Mouse (Mus musculus) forebrain, embryonic 14.5 days (tissue): ENCODE measurements around the gene Pced1b. TPM values are rescaled to one million over a fixed set of nuclear protein-coding genes. Genes with fewer than 3 reads are reported as not detected.
A peak's percentile ranks its signal among the peaks of the same experiment; 100 is the strongest.

ENCODE experiments used
- ATAC-seq: fragments of 200-750 bp; cut with Nextera tagmentation; 2 replicates; pipeline ENCODE4 v1.8.0; 2017; ENCODE audit warnings: mild to moderate bottlenecking, moderate library complexity
- DNase-seq: peaks from one replicate; pipeline ENCODE4 v3.0.0-alpha.2; 2015; ENCODE audit warnings: low spot score
- H3K27ac ChIP-seq: fragments of 300-500 bp; sonication (generic); 2 replicates; pipeline ENCODE4 v1.5.1; 2014; ENCODE audit warnings: low read depth, mild to moderate bottlenecking, control low read depth, low read length, moderate library complexity
- H3K27me3 ChIP-seq: fragments of 300-500 bp; sonication (generic); replicated peaks from 2 replicates; pipeline ENCODE4 v1.6.1; 2014; ENCODE audit warnings: low read length, control low read depth, mixed read lengths; ENCODE audit not compliant: control insufficient read depth, insufficient read depth
- H3K36me3 ChIP-seq: fragments of 300-500 bp; sonication (generic); 2 replicates; pipeline ENCODE4 v1.6.1; 2014; ENCODE audit warnings: low read length, control low read depth; ENCODE audit not compliant: control insufficient read depth, insufficient read depth
- H3K4me1 ChIP-seq: fragments of 300-500 bp; sonication (generic); 2 replicates; pipeline ENCODE4 v1.6.1; 2014; ENCODE audit warnings: antibody characterized with exemption, low read length, control low read depth; ENCODE audit not compliant: control insufficient read depth, insufficient read depth
- H3K4me2 ChIP-seq: fragments of 300-500 bp; sonication (generic); 2 replicates; pipeline ENCODE4 v1.6.1; 2014; ENCODE audit warnings: mild to moderate bottlenecking, control low read depth, low read length
- H3K4me3 ChIP-seq: fragments of 300-500 bp; sonication (generic); 2 replicates; pipeline ENCODE4 v1.5.1; 2014; ENCODE audit warnings: low read depth, low read length, control low read depth
- H3K9ac ChIP-seq: fragments of 300-500 bp; sonication (generic); 2 replicates; pipeline ENCODE4 v1.6.1; 2014; ENCODE audit warnings: mild to moderate bottlenecking, low read length, control low read depth, moderate library complexity
- H3K9me3 ChIP-seq: fragments of 300-500 bp; sonication (generic); replicated peaks from 2 replicates; pipeline ENCODE4 v1.6.1; 2016; ENCODE audit warnings: low read length, control low read depth, mixed read lengths; ENCODE audit not compliant: control insufficient read depth
- WGBS: fragments of 180-500 bp; shearing (Covaris S2); extraction: QIAGEN DNeasy Blood & Tissue Kit; methylation state at CpG from one replicate; pipeline ENCODE4 v1.1.7; 2014; 5-methylcytosine and 5-hydroxymethylcytosine counted together
- polyA plus RNA-seq: library from polyadenylated mRNA; unstranded; fragments of >200 nt; fragmentation: Nextera tagmentation; extraction: Ambion mirVana; gene quantifications from 2 replicates; pipeline ENCODE4 v1.2.1, GENCODE M21; 2014

The Pced1b gene
- polyA plus RNA-seq, 1 experiment from 2014 or later: 2.8 TPM

- H3K4me2 ChIP-seq: no peak overlapping the region
- DNase-seq: no peak
- whole genome bisulfite sequencing: 89% methylated on average over 8 of the region's 8 CpGs
- no peak overlapping the region for H3K4me3 ChIP-seq
- H3K27ac ChIP-seq: no peak overlapping the region
- H3K9ac ChIP-seq: no peak overlapping the region
- H3K9me3 ChIP-seq: no peaks in the 10 kb centered on the region
- ATAC-seq: no peak
- H3K36me3 ChIP-seq: no peaks in the 10 kb centered on the region
- no peaks in the 10 kb centered on the region for H3K4me1 ChIP-seq
- H3K27me3 ChIP-seq: no peaks in the 10 kb centered on the region
Measured at GRCm38 (mm10) chr15:97224003-97224402, 22.9 kb upstream of the Pced1b start.

- DNase-seq (no peak), ATAC-seq (no peak)
- Histone ChIP-seq H3K9me3 (peaks cover 5% of the 10 kb centered on the region; the same call in 1 of the 2 replicates), H3K4me1 (no peaks in the 10 kb centered on the region), H3K36me3 (no peaks in the 10 kb centered on the region), H3K27ac (no peak overlapping the region), H3K27me3 (no peaks in the 10 kb centered on the region), H3K4me3 (no peak overlapping the region), H3K4me2 (no peak overlapping the region), H3K9ac (no peak overlapping the region)
- 90% methylated on average over 11 of the region's 11 CpGs for WGBS
Measured at GRCm38 (mm10) chr15:97229494-97230077, 17.3 kb upstream of the Pced1b start.

- no peak for DNase-seq
- ATAC-seq: no peak
- H3K4me3 ChIP-seq: no peak overlapping the region
- peaks cover 5% of the 10 kb centered on the region; the same call in 1 of the 2 replicates for H3K9me3 ChIP-seq
- WGBS: 92% methylated on average over 6 of the region's 6 CpGs
- H3K27me3 ChIP-seq: no peaks in the 10 kb centered on the region
- no peaks in the 10 kb centered on the region for H3K36me3 ChIP-seq
- no peak overlapping the region for H3K9ac ChIP-seq
- no peak overlapping the region for H3K27ac ChIP-seq
- no peak overlapping the region for H3K4me2 ChIP-seq
- H3K4me1 ChIP-seq: no peaks in the 10 kb centered on the region
Measured at GRCm38 (mm10) chr15:97234076-97234475, 12.8 kb upstream of the Pced1b start.

GRCm38 (mm10) chr15:97235183-97235582 lies 11.7 kb upstream of the Pced1b start:
- DNase-seq (peak; percentile 66), ATAC-seq (no peak)
- H3K9ac ChIP-seq: no peak overlapping the region
- no peaks in the 10 kb centered on the region for H3K36me3 ChIP-seq
- no peaks in the 10 kb centered on the region for H3K27me3 ChIP-seq
- no peak overlapping the region for H3K27ac ChIP-seq
- H3K4me3 ChIP-seq: no peak overlapping the region
- WGBS: 29% methylated on average over 7 of the region's 7 CpGs
- no peaks in the 10 kb centered on the region for H3K4me1 ChIP-seq
- H3K4me2 ChIP-seq: no peak overlapping the region
- peaks cover 5% of the 10 kb centered on the region; the same call in 1 of the 2 replicates for H3K9me3 ChIP-seq

GRCm38 (mm10) chr15:97236943-97237342 lies 10.0 kb upstream of the Pced1b start:
- 57% methylated on average over 9 of the region's 9 CpGs for WGBS

GRCm38 (mm10) chr15:97245392-97245791 lies 1.5 kb upstream of the Pced1b start:
- Histone ChIP-seq H3K36me3 (no peaks in the 10 kb centered on the region), H3K4me3 (no peak overlapping the region), H3K27me3 (peaks cover 14% of the 10 kb centered on the region; the same call in 1 of the 2 replicates), H3K27ac (no peak overlapping the region), H3K9ac (no peak overlapping the region), H3K9me3 (no peaks in the 10 kb centered on the region), H3K4me1 (peaks cover 3% of the 10 kb centered on the region; the same call in 1 of the 2 replicates), H3K4me2 (no peak overlapping the region)
- ATAC-seq (no peak), DNase-seq (no peak)
- WGBS: 89% methylated on average over 18 of the region's 18 CpGs

More at GRCm38 (mm10) chr15:97236943-97237342, 10.0 kb upstream of the Pced1b start:
- H3K4me3 ChIP-seq: no peak overlapping the region
- H3K36me3 ChIP-seq: no peaks in the 10 kb centered on the region
- no peaks in the 10 kb centered on the region for H3K9me3 ChIP-seq
- no peaks in the 10 kb centered on the region for H3K27me3 ChIP-seq
- H3K9ac ChIP-seq: no peak overlapping the region
- no peak overlapping the region for H3K27ac ChIP-seq
- ATAC-seq (no peak), DNase-seq (no peak)
- no peaks in the 10 kb centered on the region for H3K4me1 ChIP-seq
- no peak overlapping the region for H3K4me2 ChIP-seq

GRCm38 (mm10) chr15:97246256-97246655 lies 651 bp upstream of the Pced1b start:
- H3K27ac ChIP-seq: no peak overlapping the region
- 25% methylated on average over 14 of the region's 14 CpGs for WGBS
- peak overlapping the region; percentile 77 for H3K4me3 ChIP-seq

GRCm38 (mm10) chr15:97247791-97248161 lies 869 bp downstream of the Pced1b start:
- under 1% methylated on average over 14 of the region's 14 CpGs for WGBS
- H3K36me3 ChIP-seq: no peaks in the 10 kb centered on the region
- ATAC-seq: peak; percentile 53
- peak overlapping the region; percentile 77 for H3K27ac ChIP-seq
- peaks cover 14% of the 10 kb centered on the region; the same call in 1 of the 2 replicates for H3K27me3 ChIP-seq
- H3K9ac ChIP-seq: peak overlapping the region; percentile 84
- H3K4me3 ChIP-seq: peak overlapping the region; percentile 77
- H3K9me3 ChIP-seq: no peaks in the 10 kb centered on the region
- DNase-seq: peak; percentile 49
- peaks cover 3% of the 10 kb centered on the region; the same call in 1 of the 2 replicates for H3K4me1 ChIP-seq
- peak overlapping the region; percentile 86 for H3K4me2 ChIP-seq

More at GRCm38 (mm10) chr15:97246256-97246655, 651 bp upstream of the Pced1b start:
- DNase-seq: no peak
- no peaks in the 10 kb centered on the region for H3K36me3 ChIP-seq
- no peak for ATAC-seq
- peak overlapping the region; percentile 86 for H3K4me2 ChIP-seq
- peak overlapping the region; percentile 17; the same call in 1 of the 2 replicates for H3K9ac ChIP-seq
- no peaks in the 10 kb centered on the region for H3K9me3 ChIP-seq
- H3K4me1 ChIP-seq: peaks cover 3% of the 10 kb centered on the region; the same call in 1 of the 2 replicates
- peaks cover 14% of the 10 kb centered on the region; the same call in 1 of the 2 replicates for H3K27me3 ChIP-seq

- H3K36me3 ChIP-seq: no peaks in the 10 kb centered on the region
- 55% methylated on average over 8 of the region's 8 CpGs for WGBS
- H3K4me2 ChIP-seq: peak overlapping the region; percentile 86
- peak overlapping the region; percentile 77 for H3K4me3 ChIP-seq
- DNase-seq (no peak), ATAC-seq (no peak)
- H3K4me1 ChIP-seq: peaks cover 3% of the 10 kb centered on the region; the same call in 1 of the 2 replicates
- H3K27ac ChIP-seq: no peak overlapping the region
- peaks cover 14% of the 10 kb centered on the region; the same call in 1 of the 2 replicates for H3K27me3 ChIP-seq
- H3K9ac ChIP-seq: peak overlapping the region; percentile 84
- H3K9me3 ChIP-seq: no peaks in the 10 kb centered on the region
Measured at GRCm38 (mm10) chr15:97248296-97248695, 1.4 kb downstream of the Pced1b start.
